Mouse (Mus musculus) heart, adult 2 months (tissue): ENCODE data around the gene Paqr9. TPM values are rescaled to one million over a fixed set of nuclear protein-coding genes. Genes with fewer than 3 reads are reported as not detected.
A peak's percentile ranks its signal among the peaks of the same experiment; 100 is the strongest.

Source experiments
- DNase-seq, 2 experiments: peaks; one replicate each; pipeline ENCODE4 v3.0.0; 2021
- H3K27ac ChIP-seq: fragments of 200-600 bp; 2 replicates; pipeline ENCODE4 v1.8.1; 2022
- H3K27me3 ChIP-seq: fragments of 200-500 bp; 2 replicates; pipeline ENCODE4 v1.6.1; 2012; ENCODE audit warnings: mild to moderate bottlenecking, low read length, inconsistent platforms, mixed read lengths; ENCODE audit not compliant: control insufficient read depth, insufficient read depth
- H3K36me3 ChIP-seq: fragments of 200-500 bp; 2 replicates; pipeline ENCODE4 v1.6.1; 2012; ENCODE audit warnings: low read length, inconsistent platforms; ENCODE audit not compliant: control insufficient read depth, insufficient read depth
- H3K4me1 ChIP-seq: fragments of 200-500 bp; 2 replicates; pipeline ENCODE4 v1.6.1; 2011; ENCODE audit warnings: low read length; ENCODE audit not compliant: control insufficient read depth, insufficient read depth
- H3K4me3 ChIP-seq: fragments of 200-600 bp; 2 replicates; pipeline ENCODE4 v1.8.1; 2022
- H3K79me2 ChIP-seq: fragments of 200-500 bp; replicated peaks from 2 replicates; pipeline ENCODE4 v1.6.1; 2012; ENCODE audit warnings: mild to moderate bottlenecking, inconsistent platforms, low read length, moderate library complexity, mixed read lengths; ENCODE audit not compliant: control insufficient read depth, insufficient read depth
- H3K9ac ChIP-seq: fragments of 200-500 bp; 2 replicates; pipeline ENCODE4 v1.6.1; 2012; ENCODE audit warnings: low read depth, mild to moderate bottlenecking, control low read depth, inconsistent platforms, low read length, mixed read lengths
- CTCF ChIP-seq: fragments of 200-600 bp; IDR thresholded peaks from 2 replicates; pipeline ENCODE4 v1.8.1; 2022; ENCODE audit warnings: antibody characterized with exemption, mild to moderate bottlenecking, moderate library complexity
- EP300 ChIP-seq: fragments of 200-500 bp; IDR thresholded peaks from 2 replicates; pipeline ENCODE4 v1.6.1; 2011; ENCODE audit warnings: low read depth, low read length, control low read depth; ENCODE audit not compliant: insufficient read depth
- POLR2A ChIP-seq: fragments of 200-500 bp; IDR thresholded peaks from 2 replicates; pipeline ENCODE4 v1.6.1; 2011; ENCODE audit warnings: mild to moderate bottlenecking, low read depth, low read length, control low read depth; ENCODE audit not compliant: insufficient read depth
- WGBS: fragments of 180-500 bp; shearing (Covaris S2); methylation state at CpG from one replicate; pipeline ENCODE4 v1.1.7; 2018; 5-methylcytosine and 5-hydroxymethylcytosine counted together
- intact Hi-C: fragments of 180-260 bp; cut with DNase I; formaldehyde crosslinking; loops from one replicate; pipeline ENCODE4 v1.15.1; 2025
- polyA plus RNA-seq: library from polyadenylated mRNA; depleted of rRNA; stranded (reverse); fragments of >200 nt; gene quantifications from 2 replicates; pipeline ENCODE4 v1.2.3, GENCODE M21; 2012
- total RNA-seq, 2 experiments: library from RNA; stranded (reverse); gene quantifications; 2 replicates each; pipeline ENCODE4 v1.2.3; 2021

Gene Paqr9
- total and polyA plus RNA-seq, 3 experiments, result 21.3 to 42.5 (median 38.5) TPM

- Histone ChIP-seq H3K4me1 (no peaks in the 10 kb centered on the region), H3K9ac (no peak overlapping the region), H3K27me3 (no peaks in the 10 kb centered on the region), H3K4me3 (no peak overlapping the region), H3K36me3 (no peaks in the 10 kb centered on the region), H3K79me2 (no peaks in the 10 kb centered on the region), H3K27ac (no peak overlapping the region)
- DNase-seq, result no peak
- TF ChIP-seq POLR2A (no peak), CTCF (no peak), EP300 (no peak)
- intact Hi-C loops, result no loop called here
- 72% methylated on average over 6 of the region's 6 CpGs for WGBS
These were observed 18.0 kb downstream of the Paqr9 start for GRCm38 (mm10) chr9:95577502-95577901.

- intact Hi-C loops, result no loop called here
- no peaks in the 10 kb centered on the region for H3K27me3 ChIP-seq
- no peak for DNase-seq
- no peaks in the 10 kb centered on the region for H3K79me2 ChIP-seq
- H3K27ac ChIP-seq, result no peak overlapping the region
- no peaks in the 10 kb centered on the region for H3K4me1 ChIP-seq
- no peak for TF ChIP-seq CTCF
- TF ChIP-seq EP300, result no peak
- no peak for TF ChIP-seq POLR2A
- no peak overlapping the region for H3K9ac ChIP-seq
- H3K36me3 ChIP-seq, result no peaks in the 10 kb centered on the region
- 87% methylated on average over 5 of the region's 5 CpGs for WGBS
- H3K4me3 ChIP-seq, result no peak overlapping the region
These were observed 19.0 kb downstream of the Paqr9 start for GRCm38 (mm10) chr9:95578366-95578895.

GRCm38 (mm10) chr9:95581021-95581757 is 21.7 kb downstream of the Paqr9 start:
- no peak overlapping the region for H3K4me3 ChIP-seq
- no peak overlapping the region for H3K9ac ChIP-seq
- H3K27ac ChIP-seq, result no peak overlapping the region
- DNase-seq, result no peak
- no peaks in the 10 kb centered on the region for H3K79me2 ChIP-seq
- 0 out of 2 replicates have a peak, but pooled peaks cover 1% of the 10 kb centered on the region for H3K27me3 ChIP-seq
- H3K4me1 ChIP-seq, result no peaks in the 10 kb centered on the region
- 38% methylated on average over 16 of the region's 16 CpGs for WGBS
- TF ChIP-seq CTCF (no peak), POLR2A (no peak)
- H3K36me3 ChIP-seq, result no peaks in the 10 kb centered on the region
- intact Hi-C loops, result loop anchor here (5.0 kb wide), 1 partner anchor 39 kb away; no protein-coding TSS in a partner anchor

- H3K36me3 ChIP-seq, result no peaks in the 10 kb centered on the region
- no peaks in the 10 kb centered on the region for H3K4me1 ChIP-seq
- no peak for DNase-seq
- H3K4me3 ChIP-seq, result peak overlapping the region; percentile 31
- intact Hi-C loops, result loop anchor here (5.0 kb wide), 1 partner anchor 40 kb away; no protein-coding TSS in a partner anchor
- peak overlapping the region; percentile 60 for H3K27ac ChIP-seq
- 10% methylated on average over 20 of the region's 20 CpGs for WGBS
- H3K79me2 ChIP-seq, result no peaks in the 10 kb centered on the region
- TF ChIP-seq EP300 (no peak), POLR2A (no peak), CTCF (no peak)
- 0 out of 2 replicates have a peak, but pooled peaks cover 1% of the 10 kb centered on the region for H3K27me3 ChIP-seq
- H3K9ac ChIP-seq, result peak overlapping the region; percentile 57
These were observed 22.5 kb downstream of the Paqr9 start for GRCm38 (mm10) chr9:95581758-95582515.

GRCm38 (mm10) chr9:95582555-95582954 is 23.1 kb downstream of the Paqr9 start:
- Histone ChIP-seq H3K36me3 (no peaks in the 10 kb centered on the region), H3K79me2 (no peaks in the 10 kb centered on the region), H3K9ac (no peak overlapping the region), H3K4me1 (no peaks in the 10 kb centered on the region), H3K27me3 (0 out of 2 replicates have a peak, but pooled peaks cover 1% of the 10 kb centered on the region), H3K4me3 (no peak overlapping the region), H3K27ac (no peak overlapping the region; the same call in 1 of the 2 replicates)
- intact Hi-C loops, result loop anchor here (5.0 kb wide), 1 partner anchor 40 kb away; no protein-coding TSS in a partner anchor
- no peak for DNase-seq
- 16% methylated on average over 8 of the region's 8 CpGs for WGBS
- no peak for TF ChIP-seq POLR2A
- TF ChIP-seq CTCF, result no peak
